Mouse (Mus musculus) spleen, adult 2 months (tissue): ENCODE results near the gene Rab6a. TPM values are rescaled to one million over a fixed set of nuclear protein-coding genes. Genes with fewer than 3 reads are reported as not detected.

Experiments used
- DNase-seq, 2 experiments: peaks; one replicate each; pipeline versions ENCODE4 v3.0.0 to v3.0.0-alpha.2; 2012 to 2021; ENCODE audit warnings: low spot score in 2 of 2, low read depth in 1 of 2
- H3K27ac ChIP-seq: fragments of 200-500 bp; 2 replicates; pipeline ENCODE4 v1.5.1; 2012; ENCODE audit warnings: low read length, inconsistent platforms; ENCODE audit not compliant: insufficient read depth
- H3K27me3 ChIP-seq: fragments of 200-500 bp; 2 replicates; pipeline ENCODE4 v1.6.1; 2012; ENCODE audit warnings: mild to moderate bottlenecking, moderate library complexity, low read length, inconsistent platforms; ENCODE audit not compliant: control insufficient read depth, insufficient read depth
- H3K36me3 ChIP-seq: fragments of 200-500 bp; 2 replicates; pipeline ENCODE4 v1.6.1; 2012; ENCODE audit warnings: mild to moderate bottlenecking, low read length, inconsistent platforms; ENCODE audit not compliant: control insufficient read depth, insufficient read depth
- H3K4me1 ChIP-seq: fragments of 200-500 bp; 2 replicates; pipeline ENCODE4 v1.6.1; 2011; ENCODE audit warnings: inconsistent platforms; ENCODE audit not compliant: control insufficient read depth, insufficient read depth, insufficient read length
- H3K4me3 ChIP-seq: fragments of 200-500 bp; 2 replicates; pipeline ENCODE4 v1.5.1; 2011; ENCODE audit warnings: mild to moderate bottlenecking, inconsistent platforms; ENCODE audit not compliant: insufficient read depth, insufficient read length; ENCODE audit errors: extremely low read depth
- CTCF ChIP-seq: fragments of 200-500 bp; IDR thresholded peaks from 2 replicates; pipeline ENCODE4 v1.5.1; 2011; ENCODE audit warnings: mild to moderate bottlenecking, inconsistent platforms; ENCODE audit not compliant: insufficient read depth, insufficient read length, insufficient replicate concordance; ENCODE audit errors: extremely low read depth
- POLR2A ChIP-seq: fragments of 200-500 bp; IDR thresholded peaks from 2 replicates; pipeline ENCODE4 v1.6.1; 2011; ENCODE audit warnings: low read depth, low read length, inconsistent platforms
- WGBS: fragments of 180-500 bp; shearing (Covaris S2); methylation state at CpG from one replicate; pipeline ENCODE4 v1.1.7; 2018; 5-methylcytosine and 5-hydroxymethylcytosine counted together
- polyA plus RNA-seq: library from polyadenylated mRNA; depleted of rRNA; stranded (reverse); fragments of >200 nt; gene quantifications from 2 replicates; pipeline ENCODE4 v1.2.3, GENCODE M21; 2012

Rab6a gene
- polyA plus RNA-seq, 1 experiment, result 12.3 TPM

GRCm38 (mm10) chr7:100590845-100591521 lies 16.2 kb upstream of the Rab6a start:
- no peaks in the 10 kb centered on the region for H3K27me3 ChIP-seq
- peak overlapping the region; percentile 95 for H3K27ac ChIP-seq
- TF ChIP-seq POLR2A, result no peak
- no peak for TF ChIP-seq CTCF
- peak; percentile 69 to 78 for DNase-seq
- H3K36me3 ChIP-seq, result no peaks in the 10 kb centered on the region
- peak overlapping the region; percentile 69 for H3K4me3 ChIP-seq
- no peaks in the 10 kb centered on the region for H3K4me1 ChIP-seq
- WGBS, result 2% methylated on average over 20 of the region's 20 CpGs

GRCm38 (mm10) chr7:100591522-100591852 lies 15.7 kb upstream of the Rab6a start:
- no peak for TF ChIP-seq CTCF
- TF ChIP-seq POLR2A, result no peak
- Histone ChIP-seq H3K27me3 (no peaks in the 10 kb centered on the region), H3K27ac (peak overlapping the region; percentile 95; the same call in 1 of the 2 replicates), H3K4me3 (no peak overlapping the region), H3K36me3 (no peaks in the 10 kb centered on the region), H3K4me1 (no peaks in the 10 kb centered on the region)
- WGBS, result 10% methylated on average over 2 of the region's 2 CpGs
- DNase-seq, result no peak

GRCm38 (mm10) chr7:100593349-100593748 lies 13.9 kb upstream of the Rab6a start:
- no peak overlapping the region for H3K27ac ChIP-seq
- H3K27me3 ChIP-seq, result no peaks in the 10 kb centered on the region
- TF ChIP-seq CTCF (no peak), POLR2A (no peak)
- H3K4me1 ChIP-seq, result 0 out of 2 replicates have a peak, but pooled peaks cover 2% of the 10 kb centered on the region
- no peaks in the 10 kb centered on the region for H3K36me3 ChIP-seq
- DNase-seq, result no peak
- H3K4me3 ChIP-seq, result no peak overlapping the region

GRCm38 (mm10) chr7:100600211-100600610 lies 7.0 kb upstream of the Rab6a start:
- TF ChIP-seq CTCF, result no peak
- TF ChIP-seq POLR2A, result no peak
- WGBS, result 83% methylated on average over 5 of the region's 5 CpGs
- H3K4me3 ChIP-seq, result no peak overlapping the region

GRCm38 (mm10) chr7:100608130-100608741 lies 1.0 kb downstream of the Rab6a start, which contains the start of gene Mrpl48:
Mrpl48 (minus strand) TSS chr7:100608301.
- DNase-seq, result peak in 1 of 2 experiments; percentile 26
- H3K4me3 ChIP-seq, result peak within 1 kb of the TSS; percentile 79
- WGBS, result under 1% methylated on average over 42 of the region's 43 CpGs
- no peaks in the 10 kb centered on the region for H3K36me3 ChIP-seq
- H3K4me1 ChIP-seq, result peaks cover 4% of the 10 kb centered on the region; the same call in 1 of the 2 replicates
- no peak for TF ChIP-seq POLR2A
- TF ChIP-seq CTCF, result no peak
- H3K27ac ChIP-seq, result peak within 1 kb of the TSS; percentile 83
- H3K27me3 ChIP-seq, result no peaks in the 10 kb centered on the region

More at GRCm38 (mm10) chr7:100600211-100600610, 7.0 kb upstream of the Rab6a start:
- Histone ChIP-seq H3K36me3 (no peaks in the 10 kb centered on the region), H3K27ac (no peak overlapping the region), H3K27me3 (no peaks in the 10 kb centered on the region), H3K4me1 (0 out of 2 replicates have a peak, but pooled peaks cover 3% of the 10 kb centered on the region)
- DNase-seq, result no peak

- DNase-seq, result no peak
- H3K4me3 ChIP-seq, result peak overlapping the region; percentile 14; the same call in 1 of the 2 replicates
- H3K4me1 ChIP-seq, result peaks cover 4% of the 10 kb centered on the region; the same call in 1 of the 2 replicates
- H3K27ac ChIP-seq, result no peak overlapping the region
- H3K36me3 ChIP-seq, result no peaks in the 10 kb centered on the region
- TF ChIP-seq POLR2A (no peak), CTCF (no peak)
- 19% methylated on average over 4 of the region's 4 CpGs for WGBS
- H3K27me3 ChIP-seq, result no peaks in the 10 kb centered on the region
Observed at GRCm38 (mm10) chr7:100608910-100609309, 1.7 kb downstream of the Rab6a start.
